ENCODE assay signal across 35 mouse cellular contexts in the genomic region with DNA sequence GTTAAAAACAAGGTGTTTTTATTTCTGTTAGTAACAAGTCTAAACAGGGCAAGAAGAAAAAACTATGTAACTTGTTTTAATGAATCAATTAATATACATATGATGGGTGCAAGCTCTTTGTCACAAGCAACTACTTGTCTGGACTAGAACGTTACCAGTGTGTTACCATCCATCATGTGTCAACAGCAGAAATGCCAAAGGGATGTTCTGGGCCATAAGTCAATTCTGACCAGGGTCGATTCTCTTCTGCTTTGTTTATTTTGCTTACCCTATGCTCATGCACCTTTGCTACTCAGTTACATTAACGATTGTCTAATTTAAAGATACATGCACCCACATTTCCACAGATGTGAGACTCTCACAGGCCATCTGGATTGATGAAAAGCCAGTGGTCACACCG.
"Had no signal": no experiment of that assay in that cellular context is flagged by ENCODE, and none has a peak within 500 bp of the region (broad histone marks: within the 10 kb centered on the region; RNA-seq: fewer than 3 reads in every experiment).

No protein-coding gene starts in this region.

- H3K9ac ChIP-seq: heart, embryonic 12.5 days; heart, embryonic 13.5 days; heart, embryonic 15.5 days; hindbrain, embryonic 12.5 days; hindbrain, embryonic 13.5 days; hindbrain, embryonic 14.5 days; hindbrain, embryonic 15.5 days; intestine, embryonic 15.5 days; kidney, embryonic 15.5 days had no signal

- H3K9me3 ChIP-seq: heart, embryonic 10.5 days; heart, embryonic 12.5 days; heart, embryonic 13.5 days; heart, embryonic 15.5 days; hindbrain, embryonic 10.5 days; hindbrain, embryonic 12.5 days; hindbrain, embryonic 13.5 days; hindbrain, embryonic 15.5 days; intestine, embryonic 15.5 days; kidney, embryonic 15.5 days had no signal

- H3K27ac ChIP-seq: heart, embryonic 10.5 days; heart, embryonic 13.5 days; heart, embryonic 15.5 days; hindbrain, embryonic 10.5 days; hindbrain, embryonic 12.5 days; hindbrain, embryonic 13.5 days; hindbrain, embryonic 14.5 days; hindbrain, embryonic 15.5 days; hindbrain, postnatal 0 days; intestine, embryonic 15.5 days; kidney, embryonic 15.5 days; kidney, postnatal 0 days; layer of hippocampus, adult 2 months; left cerebral cortex, adult 2 months had no signal

- H3K4me2 ChIP-seq: heart, embryonic 11.5 days; heart, embryonic 12.5 days; heart, embryonic 13.5 days; heart, embryonic 15.5 days; hindbrain, embryonic 12.5 days; hindbrain, embryonic 13.5 days; hindbrain, embryonic 14.5 days; hindbrain, embryonic 15.5 days; intestine, embryonic 15.5 days; kidney, embryonic 15.5 days had no signal

- H3K4me1 ChIP-seq: heart, embryonic 10.5 days; heart, embryonic 12.5 days; heart, embryonic 13.5 days; heart, embryonic 15.5 days; hindbrain, embryonic 10.5 days; hindbrain, embryonic 12.5 days; hindbrain, embryonic 13.5 days; hindbrain, embryonic 15.5 days; intestine, embryonic 15.5 days; kidney, embryonic 15.5 days had no signal

- DNase-seq: heart, postnatal 10 days; heart, postnatal 14 days; heart, postnatal 36 days; heart, postnatal 4 days; kidney, adult 11 months; kidney, adult 2 months; kidney, adult 8-10 months; kidney, adult 9 months; kidney, postnatal 10 days; kidney, postnatal 14 days; kidney, postnatal 25 days; kidney, postnatal 36 days; kidney, postnatal 4 days; layer of hippocampus, adult 9-11 months; layer of hippocampus, postnatal 36 days had no signal

- H3K4me3 ChIP-seq: heart, embryonic 10.5 days; heart, embryonic 12.5 days; heart, embryonic 13.5 days; heart, embryonic 15.5 days; hindbrain, embryonic 10.5 days; hindbrain, embryonic 12.5 days; hindbrain, embryonic 13.5 days; hindbrain, embryonic 15.5 days; intestine, embryonic 15.5 days; kidney, embryonic 15.5 days; layer of hippocampus, adult 2 months; left cerebral cortex, adult 2 months had no signal

- H3K27me3 ChIP-seq: heart, embryonic 12.5 days; heart, embryonic 13.5 days; heart, embryonic 15.5 days; hindbrain, embryonic 12.5 days; hindbrain, embryonic 13.5 days; hindbrain, embryonic 15.5 days; intestine, embryonic 15.5 days; kidney, embryonic 15.5 days had no signal

- H3K36me3 ChIP-seq: heart, embryonic 10.5 days; heart, embryonic 12.5 days; heart, embryonic 13.5 days; heart, embryonic 15.5 days; hindbrain, embryonic 10.5 days; hindbrain, embryonic 12.5 days; hindbrain, embryonic 13.5 days; hindbrain, embryonic 15.5 days; intestine, embryonic 15.5 days; kidney, embryonic 15.5 days had no signal

- ATAC-seq: hindbrain, embryonic 16.5 days; hindbrain, postnatal 0 days; inflammation-experienced regulatory T-cells, adult 6 months; intestine, embryonic 15.5 days; intestine, embryonic 16.5 days; intestine, postnatal 0 days had no signal
